Mouse (Mus musculus): ENCODE data around the gene Swsap1.

Gene Swsap1

DNA sequence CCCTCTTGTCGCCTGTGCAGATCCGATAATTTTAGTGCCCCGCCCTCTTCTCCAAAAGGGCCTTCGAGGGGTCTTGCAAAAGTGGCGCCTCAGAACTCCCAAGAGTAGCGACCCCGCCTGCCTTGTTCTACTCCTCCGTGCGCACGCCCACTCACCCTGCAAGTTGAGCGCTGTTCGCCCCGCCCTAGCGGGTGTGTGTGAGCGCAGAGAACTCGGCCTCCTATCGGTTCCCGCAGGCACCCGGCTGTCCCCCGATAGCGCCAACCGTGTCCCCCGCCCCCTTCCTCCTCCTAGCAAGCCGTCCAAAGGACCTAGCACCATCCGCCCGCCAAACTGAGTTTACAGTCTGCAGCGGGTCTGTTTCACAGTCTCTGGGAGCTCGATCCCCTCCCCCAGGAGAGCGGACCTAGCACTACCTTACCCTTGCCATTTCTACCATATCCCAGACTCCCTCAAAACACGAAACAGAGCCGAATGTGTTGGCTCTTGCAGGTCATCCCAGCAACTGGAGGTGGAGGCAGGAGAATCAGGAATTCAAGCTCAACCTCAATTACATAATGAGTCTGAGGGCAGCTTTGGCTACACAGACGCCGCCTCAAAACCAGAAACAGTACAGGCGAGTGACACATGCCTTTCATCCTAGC lies 7.0 kb downstream of the Swsap1 start:
- DNase-seq (ENCODE audit: extremely low spot score, low read depth, low spot score), result no peak

DNA sequence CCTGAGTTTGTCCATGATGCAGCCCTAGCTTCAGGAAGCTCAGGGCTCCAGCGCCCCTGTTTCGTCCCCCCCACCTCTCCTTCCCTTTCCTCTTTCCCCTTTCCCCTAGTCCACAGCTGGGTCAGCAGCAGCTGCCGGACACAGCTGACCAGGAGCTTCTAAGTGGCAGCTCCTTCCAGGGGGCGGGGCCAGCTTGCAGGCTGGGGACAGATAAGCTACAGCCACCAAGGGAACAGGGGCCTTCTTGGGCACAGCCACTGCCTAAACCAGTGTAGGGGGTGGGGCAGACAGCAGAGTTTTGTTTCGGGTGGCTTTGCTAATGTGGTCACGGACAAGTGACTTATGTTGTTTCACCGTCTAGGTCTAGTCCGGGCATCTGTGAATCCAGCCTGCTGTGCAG lies 7.9 kb downstream of the Swsap1 start, which contains the start of gene Epor:
Epor (minus strand) TSS at position 90 of the 400 bp plus-strand sequence.
- DNase-seq (ENCODE audit: extremely low spot score, low read depth, low spot score), result no peak

DNA sequence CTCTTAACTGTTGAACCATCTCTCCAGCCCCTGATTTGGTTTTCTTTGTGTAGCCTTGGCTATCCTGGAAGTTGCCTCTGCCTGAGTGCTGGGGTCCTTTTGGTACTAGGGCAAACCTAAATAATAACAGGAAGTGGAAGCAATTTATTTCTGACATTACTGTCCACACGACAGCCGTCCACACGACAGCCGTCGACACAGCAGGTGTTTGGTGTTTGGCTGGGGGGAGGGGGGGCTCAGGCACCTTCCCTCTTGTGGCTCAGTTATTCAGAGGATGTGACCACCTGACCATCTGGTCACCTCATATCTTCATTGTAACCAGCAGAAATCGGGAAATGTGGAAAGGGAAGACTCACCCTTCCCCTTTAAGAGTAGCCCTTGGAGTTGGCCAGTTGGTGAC lies 13.3 kb downstream of the Swsap1 start:
- DNase-seq (ENCODE audit: extremely low spot score, low read depth, low spot score), result no peak

DNA sequence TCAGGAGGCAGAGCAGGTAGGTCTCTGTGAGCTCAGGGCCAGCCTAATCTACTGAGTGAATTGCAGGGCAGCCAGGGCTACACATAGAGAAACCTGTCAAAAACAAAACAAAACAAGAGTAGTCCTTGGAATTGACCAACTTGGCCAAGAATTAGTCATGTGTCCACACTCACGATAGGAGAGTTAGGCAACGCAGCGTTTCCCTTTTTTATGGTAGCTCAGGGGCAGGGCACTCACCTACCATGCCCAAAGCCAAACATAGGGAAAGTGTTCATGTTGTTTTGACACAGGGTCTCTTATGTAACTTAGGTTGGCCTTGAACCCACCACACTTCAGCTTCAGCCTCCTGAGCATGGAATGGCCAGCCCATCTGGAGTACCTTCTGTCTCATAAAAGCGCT lies 13.7 kb downstream of the Swsap1 start:
- DNase-seq (ENCODE audit: extremely low spot score, low read depth, low spot score), result no peak

DNA sequence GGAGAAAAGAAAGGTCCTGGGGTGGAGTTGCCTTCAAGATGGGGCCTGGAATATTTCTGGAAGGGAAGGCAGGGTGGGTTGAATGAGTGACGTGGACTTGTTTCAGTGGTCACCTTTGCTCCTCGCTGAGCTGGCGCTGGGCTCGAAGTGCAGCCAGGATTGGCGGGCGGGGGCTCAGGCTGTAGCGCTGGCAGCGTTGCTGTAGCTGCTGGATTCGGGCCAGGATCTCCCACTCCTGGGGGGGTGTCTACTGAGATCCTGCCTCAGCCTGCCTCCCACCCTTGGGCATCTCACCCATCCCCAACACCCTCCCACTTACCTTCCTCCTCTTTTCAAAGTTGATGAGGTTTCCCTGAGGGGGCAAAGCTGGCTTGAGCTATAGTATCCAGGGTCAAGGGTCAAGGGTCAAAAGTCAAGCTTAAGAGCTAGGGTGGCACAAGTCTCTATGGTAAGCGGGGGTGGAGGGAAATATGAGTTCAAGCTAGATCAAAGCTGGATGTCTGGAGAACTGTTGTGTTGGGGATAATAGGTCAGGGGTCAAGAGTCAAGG lies 21.1 kb downstream of the Swsap1 start:
- DNase-seq (ENCODE audit: extremely low spot score, low read depth, low spot score), result no peak

DNA sequence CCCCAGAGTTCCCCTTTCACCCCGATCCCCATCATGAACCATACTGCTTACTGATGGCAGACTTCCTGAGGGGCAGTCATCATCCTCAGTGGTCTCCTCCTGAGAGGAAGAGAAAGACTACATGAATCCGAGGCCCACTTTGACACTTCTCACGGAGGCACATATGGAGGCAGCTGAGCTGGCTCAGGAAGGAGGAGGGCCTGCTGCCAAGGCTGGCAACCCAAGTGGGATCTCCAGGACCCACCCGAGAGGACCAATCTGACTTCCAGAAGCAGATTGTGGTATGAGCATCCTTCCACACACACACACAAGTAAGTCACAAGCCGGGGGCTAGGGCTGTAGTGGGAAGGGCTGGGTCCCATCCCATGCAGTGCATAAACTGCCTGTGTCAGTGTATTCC lies 21.8 kb downstream of the Swsap1 start:
- DNase-seq (ENCODE audit: extremely low spot score, low read depth, low spot score), result no peak

DNA sequence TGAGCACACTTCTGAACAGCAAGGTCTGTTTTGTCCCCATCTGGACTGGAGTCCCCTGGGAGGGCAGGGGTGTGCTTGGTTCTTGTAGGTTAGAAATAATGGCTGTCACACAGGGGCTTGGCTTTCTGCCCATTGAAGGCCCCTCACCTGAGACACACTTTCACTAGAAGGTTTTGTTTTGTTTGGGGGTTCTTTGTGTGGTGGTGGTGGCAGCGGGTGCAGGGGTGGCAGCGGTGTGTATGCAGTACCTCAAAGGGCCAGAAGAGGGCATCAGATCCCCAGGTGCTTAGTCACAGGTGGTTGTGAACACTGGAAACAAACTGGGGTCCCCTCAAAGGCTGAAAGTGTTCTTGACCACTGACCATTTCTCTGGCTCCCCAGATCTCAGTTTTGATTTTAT lies 22.4 kb downstream of the Swsap1 start:
- no peak for DNase-seq (ENCODE audit: extremely low spot score, low read depth, low spot score)

DNA sequence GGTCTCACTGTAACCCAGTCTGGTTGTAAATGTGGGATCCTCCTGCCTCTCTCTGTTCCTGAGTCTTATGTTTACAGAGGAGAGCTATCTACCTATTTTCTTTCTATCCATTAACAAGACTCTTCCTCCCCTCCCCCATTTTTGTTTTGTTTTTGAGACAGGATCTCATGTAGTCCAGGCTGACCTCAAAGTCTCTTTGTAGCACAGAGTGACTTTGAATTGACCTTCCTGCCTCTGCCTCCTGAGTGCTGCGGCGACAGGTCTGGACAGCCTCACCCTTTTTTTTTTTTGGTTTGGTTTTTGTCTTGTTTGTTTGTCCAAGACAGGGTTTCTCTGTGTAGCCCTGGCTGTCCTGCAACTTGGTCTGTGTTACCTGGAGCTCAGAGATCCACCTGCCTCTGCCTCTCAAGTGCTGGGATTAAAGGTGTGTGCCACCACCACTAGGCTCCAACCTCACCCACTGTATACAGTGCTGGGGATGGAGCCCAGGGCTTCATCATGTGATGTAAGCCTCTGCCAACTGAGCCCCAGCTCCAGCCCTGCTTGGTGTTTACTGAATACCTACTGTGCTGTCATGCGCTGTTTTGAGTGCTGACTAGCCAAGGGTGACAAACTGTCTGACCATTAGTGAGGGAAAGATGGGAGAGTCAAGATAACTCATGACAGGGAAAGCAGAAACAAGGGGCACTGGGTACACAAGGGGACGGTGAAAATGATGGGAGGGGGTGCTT lies 23.0 kb downstream of the Swsap1 start:
- DNase-seq (ENCODE audit: extremely low spot score, low read depth, low spot score), result no peak

DNA sequence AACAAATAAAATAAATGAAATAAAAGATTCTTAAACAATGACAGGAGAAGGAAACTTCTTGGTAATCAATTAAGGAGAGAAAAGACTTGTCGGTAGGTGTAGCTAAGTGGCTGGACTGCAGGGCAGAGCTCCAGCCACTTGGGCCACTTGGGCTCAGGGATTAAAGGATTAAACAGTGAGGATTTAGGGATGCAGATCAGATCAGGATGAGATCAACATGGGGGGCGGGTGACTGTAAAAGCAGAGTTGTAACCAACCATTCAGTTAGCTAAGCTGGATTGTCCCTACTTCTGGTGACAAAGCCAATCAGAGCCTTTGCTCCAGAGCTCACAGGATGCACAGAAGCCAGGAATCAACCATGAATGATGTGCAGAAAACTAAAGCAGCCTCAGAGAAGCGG lies 28.4 kb downstream of the Swsap1 start:
- no peak for DNase-seq (ENCODE audit: extremely low spot score, low read depth, low spot score)

DNA sequence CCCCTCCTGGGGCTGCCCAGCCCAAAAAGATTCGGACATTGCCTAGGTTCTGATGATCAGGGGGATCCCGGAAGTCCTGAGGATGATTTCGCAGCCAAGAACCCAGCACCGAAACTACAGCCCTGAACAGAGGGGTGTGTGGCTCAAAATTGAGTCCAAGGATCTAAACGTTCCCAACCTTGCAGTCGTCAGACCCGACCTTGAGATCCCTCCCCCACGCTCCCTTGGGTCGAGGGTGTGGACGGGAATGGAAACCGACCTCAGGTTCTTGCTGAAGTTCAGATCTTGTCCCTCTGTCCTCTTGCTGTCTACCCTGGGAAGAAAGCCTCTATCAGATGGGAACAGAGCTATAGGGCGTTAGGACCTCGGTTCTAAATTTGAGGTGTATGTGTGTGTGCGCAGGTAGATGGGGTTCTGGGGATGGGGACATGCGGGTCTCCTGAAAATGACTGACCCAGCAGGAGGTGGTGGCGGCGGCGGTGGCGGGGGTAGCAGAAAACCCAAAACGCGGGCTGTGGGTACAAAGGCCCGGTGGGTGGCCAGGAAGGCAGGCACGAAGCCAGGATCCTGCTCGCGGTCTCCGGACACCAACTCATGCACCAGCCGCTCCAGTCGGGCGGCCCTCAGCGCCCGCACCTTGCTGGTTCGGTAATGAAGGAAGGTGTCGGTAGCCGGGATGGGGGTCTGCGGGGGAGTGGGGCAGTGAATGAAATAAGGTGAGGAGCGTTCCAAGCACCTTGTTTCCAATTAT lies 32.2 kb downstream of the Swsap1 start:
- DNase-seq (ENCODE audit: extremely low spot score, low read depth, low spot score), result no peak

DNA sequence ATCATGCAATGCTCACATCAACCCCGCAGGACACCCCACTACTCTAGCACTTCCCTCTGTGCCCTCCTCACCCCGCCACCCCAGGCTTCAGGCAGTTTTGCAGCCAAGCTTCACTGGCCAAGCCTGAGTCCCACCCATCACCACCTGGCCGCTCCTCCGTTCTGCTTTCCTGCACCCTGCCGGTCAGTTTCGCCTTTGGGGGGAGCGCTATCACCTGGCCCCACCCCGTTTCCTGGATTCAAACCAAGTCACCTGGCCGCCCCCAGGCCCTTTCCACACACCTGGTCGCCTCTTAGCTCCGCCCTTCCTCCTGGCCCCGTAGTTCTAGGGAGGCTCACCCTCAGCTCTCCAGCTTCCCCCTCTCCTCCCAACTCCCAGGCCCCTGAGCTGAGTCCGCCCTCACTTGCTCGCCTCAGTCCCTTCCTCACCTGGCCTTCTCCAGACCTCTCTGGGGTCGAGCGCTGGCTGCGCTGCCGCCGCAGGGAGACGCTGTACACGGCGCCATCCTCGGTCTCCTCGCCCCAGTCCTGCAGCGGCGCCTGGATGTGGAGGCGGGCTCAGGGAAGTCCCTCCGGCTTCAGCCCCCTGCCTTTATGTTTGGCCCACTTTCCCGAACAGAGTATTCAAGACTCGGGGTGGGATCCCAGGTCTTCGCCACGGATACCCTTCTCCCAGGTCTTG lies 33.0 kb downstream of the Swsap1 start:
- no peak for DNase-seq (ENCODE audit: extremely low spot score, low read depth, low spot score)

DNA sequence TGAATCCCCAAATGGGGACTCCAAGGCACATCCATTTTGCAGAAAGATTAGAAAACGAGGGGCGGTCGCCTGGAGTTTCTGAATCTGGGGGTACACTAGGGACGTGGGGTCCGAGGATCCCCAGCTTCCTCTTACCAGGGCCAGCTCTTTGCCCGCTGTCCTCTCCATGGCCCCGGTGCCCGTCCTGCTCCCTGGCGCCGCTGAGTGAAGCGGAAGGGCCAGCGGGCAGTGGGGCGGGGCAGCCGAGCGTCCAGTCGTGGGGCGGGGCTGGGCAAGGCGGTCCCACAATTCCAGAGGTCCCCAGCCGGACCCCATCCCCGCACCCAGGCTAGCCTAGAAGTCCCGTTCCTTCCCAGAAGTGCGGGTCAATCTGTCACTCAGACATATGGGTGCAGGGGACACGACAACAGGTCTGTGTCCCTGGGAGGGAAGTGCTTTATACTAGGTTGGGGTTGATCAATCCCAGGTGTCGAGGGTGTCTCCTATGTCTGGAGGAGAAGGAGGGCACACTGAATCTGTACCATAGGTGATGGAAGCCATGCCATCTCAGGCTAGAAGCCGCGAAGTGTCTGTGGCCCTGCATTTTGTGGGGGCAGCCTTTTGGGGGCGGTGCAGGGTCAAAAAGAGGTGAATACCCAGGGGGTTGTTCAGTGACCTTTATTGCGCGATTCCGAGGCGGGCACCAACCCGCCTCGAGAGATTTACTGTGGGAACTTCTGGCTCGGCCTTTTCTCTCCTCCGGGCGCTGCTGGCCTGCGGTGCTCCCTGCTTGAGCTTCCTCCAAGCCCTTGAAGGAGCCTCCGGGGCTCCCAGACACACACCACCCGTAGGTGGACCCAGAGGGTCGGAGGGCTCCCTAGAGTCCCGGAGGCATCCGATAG lies 33.9 kb downstream of the Swsap1 start, which contains the start of gene Rgl3:
Rgl3 (minus strand) TSS at position 217 of the 881 bp plus-strand sequence.
- no peak for DNase-seq (ENCODE audit: extremely low spot score, low read depth, low spot score)

DNA sequence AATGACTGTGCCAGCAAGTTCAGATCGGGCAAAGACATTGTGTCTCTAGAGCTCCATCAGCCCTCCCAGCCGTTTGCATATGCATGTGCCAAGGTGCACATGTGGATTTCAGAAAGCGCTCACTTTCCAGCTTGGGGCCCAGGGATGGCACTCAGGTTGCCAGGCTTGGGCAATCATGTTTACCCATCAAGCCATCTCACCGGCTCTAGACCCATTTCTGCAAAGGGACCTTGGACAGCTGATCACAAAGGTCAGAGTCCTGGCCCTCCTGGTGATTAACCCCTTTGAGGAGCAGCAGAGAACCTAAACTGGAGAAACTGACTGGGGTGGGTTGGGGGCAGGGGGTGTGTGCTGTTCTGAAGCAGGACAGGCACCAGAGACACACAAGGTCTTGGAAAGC lies 36.7 kb downstream of the Swsap1 start:
- no peak for DNase-seq (ENCODE audit: extremely low spot score, low read depth, low spot score)

DNA sequence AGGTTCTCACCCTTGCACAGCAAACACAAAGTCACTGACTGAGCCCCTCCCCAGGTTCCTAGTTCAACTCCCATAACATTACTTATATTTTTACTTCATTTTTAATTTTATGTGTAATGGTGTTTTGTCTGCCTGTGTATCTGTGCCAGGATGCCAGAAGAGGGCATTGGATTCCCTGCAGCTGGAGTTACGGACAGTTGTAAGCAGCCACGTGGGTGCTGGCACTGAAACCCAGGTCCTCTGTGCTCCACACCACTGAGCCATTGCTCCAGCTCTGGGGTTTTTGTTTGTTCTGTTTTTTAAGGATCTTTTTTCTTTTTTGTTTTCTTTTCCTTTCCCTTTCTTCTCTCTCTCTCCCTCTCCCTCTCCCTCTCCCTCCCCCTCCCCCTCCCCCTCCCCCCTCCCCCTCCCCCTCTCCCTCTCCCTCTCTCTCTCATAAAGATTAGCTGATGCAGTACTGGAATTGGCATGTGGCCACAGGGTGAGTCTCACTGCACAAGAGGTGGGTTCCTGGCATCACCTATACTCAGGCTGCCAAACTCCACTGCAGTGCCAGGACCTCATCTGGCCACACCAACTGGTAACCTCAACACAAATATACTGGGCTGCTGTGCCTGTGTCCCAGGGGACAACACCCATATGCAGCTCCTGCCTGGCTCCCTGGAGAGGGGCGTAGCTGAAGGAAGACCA lies 40.8 kb downstream of the Swsap1 start:
- DNase-seq (ENCODE audit: extremely low spot score, low read depth, low spot score), result no peak

DNA sequence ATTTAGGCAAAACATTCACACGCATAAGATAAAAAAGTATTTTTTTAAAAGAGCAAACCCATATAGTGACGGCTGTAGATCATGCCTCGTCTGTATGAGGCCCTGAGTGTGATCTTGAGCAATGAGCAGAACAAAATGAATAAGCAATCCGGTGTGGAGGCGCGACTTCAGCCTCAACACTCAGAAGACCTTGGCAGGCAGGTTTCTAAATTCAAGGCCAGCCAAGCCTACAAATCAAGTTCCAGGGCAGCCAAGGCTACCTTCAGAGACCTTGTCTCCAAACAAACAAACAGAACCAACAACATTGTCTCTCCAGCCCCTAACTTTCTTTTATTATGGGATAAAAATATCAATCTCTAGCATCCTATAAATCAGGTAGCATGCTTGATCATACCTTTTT lies 44.7 kb downstream of the Swsap1 start:
- DNase-seq (ENCODE audit: extremely low spot score, low read depth, low spot score), result no peak

DNA sequence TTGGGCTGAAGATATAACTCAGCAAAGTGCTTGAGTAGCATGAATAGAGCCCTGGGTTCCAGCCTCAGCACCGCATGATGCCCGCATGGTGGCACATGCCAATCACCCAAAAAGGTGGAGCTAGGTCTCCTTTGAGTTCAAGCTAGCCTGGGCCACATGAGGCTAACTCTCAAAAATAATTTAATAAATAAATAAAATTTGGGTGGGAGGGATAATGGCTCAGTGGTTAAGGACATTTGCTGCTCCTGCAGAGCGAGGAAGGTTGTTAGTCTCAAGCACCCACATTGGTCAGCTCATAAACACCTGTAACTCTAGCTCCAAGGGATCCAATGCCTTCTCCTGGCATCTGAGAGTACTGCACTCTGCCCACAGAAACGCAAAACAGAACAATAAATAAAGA lies 46.1 kb downstream of the Swsap1 start:
- no peak for DNase-seq (ENCODE audit: extremely low spot score, low read depth, low spot score)

DNA sequence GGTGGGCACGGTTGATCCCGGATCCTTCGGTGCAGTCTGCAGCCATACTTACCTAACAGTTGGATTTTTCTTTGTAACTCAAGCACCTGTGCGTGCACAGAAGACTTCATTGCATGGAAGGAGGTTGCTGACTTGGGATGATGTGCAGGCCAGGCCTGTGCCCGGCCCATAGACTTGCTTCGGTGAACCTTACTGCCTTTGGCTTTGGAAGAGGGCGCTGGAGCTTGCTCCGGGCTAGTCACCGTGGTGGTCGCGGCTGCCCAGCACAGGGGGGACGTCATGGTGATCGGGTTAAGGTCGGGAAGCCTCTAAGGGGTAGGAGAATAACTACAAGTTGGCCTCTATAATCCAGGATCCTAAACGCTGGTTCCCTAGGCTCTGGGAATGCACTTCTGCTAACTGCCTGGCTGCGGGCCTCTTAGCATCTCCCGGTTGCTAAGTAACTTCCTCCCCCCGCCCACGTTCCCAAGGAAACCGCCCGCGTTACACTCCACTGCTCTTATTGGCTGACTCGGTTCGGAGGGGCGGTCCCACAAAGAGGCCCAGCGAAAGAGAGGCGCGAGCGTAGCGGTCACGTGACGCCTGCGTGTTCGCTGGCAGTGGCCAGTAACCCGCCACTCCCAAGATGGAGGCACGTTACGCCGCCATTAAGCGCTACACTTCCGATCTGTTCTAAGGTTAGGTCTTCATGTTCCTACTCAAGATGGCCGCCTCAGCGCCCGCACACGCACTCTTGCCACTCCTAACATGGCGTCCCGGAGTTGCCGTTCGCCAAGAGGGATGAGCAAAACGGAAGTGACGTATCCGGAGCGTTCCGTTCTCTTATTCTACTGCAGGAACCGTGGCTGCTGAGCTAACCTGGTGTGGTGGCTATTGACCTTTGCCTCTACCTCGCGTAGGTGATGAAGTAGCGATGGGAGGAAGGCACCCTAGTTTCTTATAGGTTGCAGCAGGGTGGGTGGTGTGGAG lies 46.9 kb downstream of the Swsap1 start, which contains the start of the genes Ccdc151 and Prkcsh:
Ccdc151 (minus strand) TSS at position 441 of the 969 bp plus-strand sequence.
Prkcsh (plus strand) TSS at position 613 of the 969 bp plus-strand sequence.
- DNase-seq (ENCODE audit: extremely low spot score, low read depth, low spot score), result peak; percentile 98

DNA sequence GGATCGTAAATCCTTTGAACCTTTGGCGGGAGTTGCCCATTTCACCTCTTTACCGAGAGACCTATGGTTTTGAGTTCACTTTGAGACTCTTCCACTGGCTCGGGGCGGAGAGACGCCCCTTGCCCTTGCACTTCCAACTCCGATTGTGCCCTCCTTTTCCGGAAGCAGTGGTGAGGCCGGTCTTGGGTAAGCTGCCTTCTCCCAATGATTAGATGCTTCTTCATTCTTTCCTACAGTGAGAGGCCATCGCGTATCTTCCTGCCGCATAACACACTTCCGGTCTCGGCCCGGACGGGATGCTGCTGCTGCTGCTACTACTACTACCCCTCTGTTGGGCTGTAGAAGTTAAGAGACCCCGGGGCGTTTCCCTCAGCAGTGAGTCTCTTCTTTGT lies 47.6 kb downstream of the Swsap1 start:
- DNase-seq (ENCODE audit: extremely low spot score, low read depth, low spot score), result no peak
